Mouse (Mus musculus): Measurements from ENCODE around the gene Prpf40b. TPM values are rescaled to one million over a fixed set of nuclear protein-coding genes. Genes with fewer than 3 reads are reported as not detected.
A peak's percentile ranks its signal among the peaks of the same experiment; 100 is the strongest.

Prpf40b gene
- polyA plus RNA-seq, 1 experiment from 2014 or later = 42.0 TPM

- Histone ChIP-seq H3K4me3 (ENCODE audit: low read depth, low read length) (peak within 1 kb of the TSS; percentile 51), H3K9ac (replicated peaks; ENCODE audit: low read length) (peak within 1 kb of the TSS; percentile 70), H3K4me1 (ENCODE audit: control insufficient read depth, insufficient read depth, low read length) (no peaks in the 10 kb centered on the region), H3K4me2 (ENCODE audit: low read depth, low read length) (peak within 1 kb of the TSS; percentile 48), H3K9me3 (replicated peaks; ENCODE audit: control insufficient read depth, low read length) (no peaks in the 10 kb centered on the region), H3K36me3 (replicated peaks; ENCODE audit: control insufficient read depth, insufficient read depth, low read depth, low read length) (no peaks in the 10 kb centered on the region), H3K27me3 (ENCODE audit: control insufficient read depth, insufficient read depth, low read length) (no peaks in the 10 kb centered on the region), H3K27ac (replicated peaks; ENCODE audit: low read depth, low read length) (peak within 1 kb of the TSS; percentile 74)
- DNase-seq (ENCODE audit: low spot score) (peak; percentile 56), ATAC-seq (replicated peaks; ENCODE audit: insufficient number of reproducible peaks, low FRiP score, low TSS enrichment, low read depth) (peak; percentile 34)
- 1% methylated on average over 11 of the region's 17 CpGs for WGBS
These were observed 646 bp downstream of the Prpf40b start, which contains the start of gene Fam186b for GRCm38 (mm10) chr15:99295484-99295981. TSS of gene Fam186b (minus strand) at chr15:99295888.

- Histone ChIP-seq H3K27me3 (ENCODE audit: control insufficient read depth, insufficient read depth, low read length) (no peaks in the 10 kb centered on the region), H3K9me3 (replicated peaks; ENCODE audit: control insufficient read depth, low read length) (no peaks in the 10 kb centered on the region), H3K36me3 (replicated peaks; ENCODE audit: control insufficient read depth, insufficient read depth, low read depth, low read length) (no peaks in the 10 kb centered on the region), H3K4me2 (ENCODE audit: low read depth, low read length) (no peak overlapping the region), H3K27ac (replicated peaks; ENCODE audit: low read depth, low read length) (no peak overlapping the region), H3K4me1 (ENCODE audit: control insufficient read depth, insufficient read depth, low read length) (no peaks in the 10 kb centered on the region), H3K4me3 (ENCODE audit: low read depth, low read length) (no peak overlapping the region), H3K9ac (replicated peaks; ENCODE audit: low read length) (no peak overlapping the region)
- no peak for DNase-seq (ENCODE audit: low spot score)
- ATAC-seq (replicated peaks; ENCODE audit: insufficient number of reproducible peaks, low FRiP score, low TSS enrichment, low read depth) = no peak
- WGBS = 46% methylated on average over 5 of the region's 5 CpGs
These were observed 1.3 kb downstream of the Prpf40b start for GRCm38 (mm10) chr15:99296213-99296612.

GRCm38 (mm10) chr15:99307476-99307875 is 12.6 kb downstream of the Prpf40b start:
- peaks cover 34% of the 10 kb centered on the region for H3K36me3 ChIP-seq (replicated peaks; ENCODE audit: control insufficient read depth, insufficient read depth, low read depth, low read length)

GRCm38 (mm10) chr15:99309549-99309948 is 14.7 kb downstream of the Prpf40b start:
- DNase-seq (ENCODE audit: low spot score) (no peak), ATAC-seq (replicated peaks; ENCODE audit: insufficient number of reproducible peaks, low FRiP score, low TSS enrichment, low read depth) (no peak)
- Histone ChIP-seq H3K9me3 (replicated peaks; ENCODE audit: control insufficient read depth, low read length) (no peaks in the 10 kb centered on the region), H3K4me2 (ENCODE audit: low read depth, low read length) (no peak overlapping the region), H3K36me3 (replicated peaks; ENCODE audit: control insufficient read depth, insufficient read depth, low read depth, low read length) (peaks cover 37% of the 10 kb centered on the region), H3K4me3 (ENCODE audit: low read depth, low read length) (no peak overlapping the region), H3K4me1 (ENCODE audit: control insufficient read depth, insufficient read depth, low read length) (no peaks in the 10 kb centered on the region), H3K9ac (replicated peaks; ENCODE audit: low read length) (no peak overlapping the region), H3K27ac (replicated peaks; ENCODE audit: low read depth, low read length) (no peak overlapping the region), H3K27me3 (ENCODE audit: control insufficient read depth, insufficient read depth, low read length) (no peaks in the 10 kb centered on the region)
- WGBS = 90% methylated on average over 9 of the region's 9 CpGs

More at GRCm38 (mm10) chr15:99307476-99307875, 12.6 kb downstream of the Prpf40b start:
- H3K27me3 ChIP-seq (ENCODE audit: control insufficient read depth, insufficient read depth, low read length) = no peaks in the 10 kb centered on the region
- 86% methylated on average over 9 of the region's 9 CpGs for WGBS
- H3K9ac ChIP-seq (replicated peaks; ENCODE audit: low read length) = no peak overlapping the region
- H3K4me3 ChIP-seq (ENCODE audit: low read depth, low read length) = no peak overlapping the region
- H3K4me1 ChIP-seq (ENCODE audit: control insufficient read depth, insufficient read depth, low read length) = no peaks in the 10 kb centered on the region
- no peak overlapping the region for H3K27ac ChIP-seq (replicated peaks; ENCODE audit: low read depth, low read length)
- ATAC-seq (replicated peaks; ENCODE audit: insufficient number of reproducible peaks, low FRiP score, low TSS enrichment, low read depth) = no peak
- H3K4me2 ChIP-seq (ENCODE audit: low read depth, low read length) = no peak overlapping the region
- H3K9me3 ChIP-seq (replicated peaks; ENCODE audit: control insufficient read depth, low read length) = no peaks in the 10 kb centered on the region
- DNase-seq (ENCODE audit: low spot score) = no peak

GRCm38 (mm10) chr15:99310617-99311016 is 15.7 kb downstream of the Prpf40b start:
- Histone ChIP-seq H3K27ac (replicated peaks; ENCODE audit: low read depth, low read length) (no peak overlapping the region), H3K4me2 (ENCODE audit: low read depth, low read length) (no peak overlapping the region), H3K4me1 (ENCODE audit: control insufficient read depth, insufficient read depth, low read length) (no peaks in the 10 kb centered on the region), H3K9me3 (replicated peaks; ENCODE audit: control insufficient read depth, low read length) (no peaks in the 10 kb centered on the region), H3K9ac (replicated peaks; ENCODE audit: low read length) (no peak overlapping the region), H3K4me3 (ENCODE audit: low read depth, low read length) (no peak overlapping the region), H3K36me3 (replicated peaks; ENCODE audit: control insufficient read depth, insufficient read depth, low read depth, low read length) (peaks cover 29% of the 10 kb centered on the region), H3K27me3 (ENCODE audit: control insufficient read depth, insufficient read depth, low read length) (no peaks in the 10 kb centered on the region)
- ATAC-seq (replicated peaks; ENCODE audit: insufficient number of reproducible peaks, low FRiP score, low TSS enrichment, low read depth) (no peak), DNase-seq (ENCODE audit: low spot score) (no peak)
- WGBS = 89% methylated on average over 5 of the region's 5 CpGs

GRCm38 (mm10) chr15:99314891-99315290 is 20.0 kb downstream of the Prpf40b start:
- Histone ChIP-seq H3K27me3 (ENCODE audit: control insufficient read depth, insufficient read depth, low read length) (no peaks in the 10 kb centered on the region), H3K27ac (replicated peaks; ENCODE audit: low read depth, low read length) (no peak overlapping the region), H3K9me3 (replicated peaks; ENCODE audit: control insufficient read depth, low read length) (no peaks in the 10 kb centered on the region), H3K36me3 (replicated peaks; ENCODE audit: control insufficient read depth, insufficient read depth, low read depth, low read length) (peaks cover 4% of the 10 kb centered on the region), H3K4me2 (ENCODE audit: low read depth, low read length) (no peak overlapping the region), H3K9ac (replicated peaks; ENCODE audit: low read length) (no peak overlapping the region), H3K4me1 (ENCODE audit: control insufficient read depth, insufficient read depth, low read length) (no peaks in the 10 kb centered on the region), H3K4me3 (ENCODE audit: low read depth, low read length) (no peak overlapping the region)
- ATAC-seq (replicated peaks; ENCODE audit: insufficient number of reproducible peaks, low FRiP score, low TSS enrichment, low read depth) = no peak
- DNase-seq (ENCODE audit: low spot score) = no peak
- WGBS = 91% methylated on average over 16 of the region's 16 CpGs

GRCm38 (mm10) chr15:99316314-99317266 is 21.7 kb downstream of the Prpf40b start:
- H3K4me3 ChIP-seq (ENCODE audit: low read depth, low read length) = no peak overlapping the region
- DNase-seq (ENCODE audit: low spot score) (peak; percentile 82), ATAC-seq (replicated peaks; ENCODE audit: insufficient number of reproducible peaks, low FRiP score, low TSS enrichment, low read depth) (peak; percentile 58)
- peak overlapping the region; percentile 26; the same call in 1 of the 2 replicates for H3K9ac ChIP-seq (replicated peaks; ENCODE audit: low read length)
- H3K27ac ChIP-seq (replicated peaks; ENCODE audit: low read depth, low read length) = peak overlapping the region; percentile 52; the same call in 1 of the 2 replicates
- H3K9me3 ChIP-seq (replicated peaks; ENCODE audit: control insufficient read depth, low read length) = no peaks in the 10 kb centered on the region
- H3K36me3 ChIP-seq (replicated peaks; ENCODE audit: control insufficient read depth, insufficient read depth, low read depth, low read length) = peaks cover 10% of the 10 kb centered on the region
- H3K4me1 ChIP-seq (ENCODE audit: control insufficient read depth, insufficient read depth, low read length) = no peaks in the 10 kb centered on the region
- WGBS = 79% methylated on average over 16 of the region's 16 CpGs
- H3K27me3 ChIP-seq (ENCODE audit: control insufficient read depth, insufficient read depth, low read length) = no peaks in the 10 kb centered on the region
- no peak overlapping the region for H3K4me2 ChIP-seq (ENCODE audit: low read depth, low read length)

- H3K9me3 ChIP-seq (replicated peaks; ENCODE audit: control insufficient read depth, low read length) = no peaks in the 10 kb centered on the region
- no peak overlapping the region for H3K27ac ChIP-seq (replicated peaks; ENCODE audit: low read depth, low read length)
- no peak for ATAC-seq (replicated peaks; ENCODE audit: insufficient number of reproducible peaks, low FRiP score, low TSS enrichment, low read depth)
- no peak overlapping the region for H3K4me2 ChIP-seq (ENCODE audit: low read depth, low read length)
- H3K27me3 ChIP-seq (ENCODE audit: control insufficient read depth, insufficient read depth, low read length) = no peaks in the 10 kb centered on the region
- no peak overlapping the region for H3K4me3 ChIP-seq (ENCODE audit: low read depth, low read length)
- peaks cover 12% of the 10 kb centered on the region for H3K36me3 ChIP-seq (replicated peaks; ENCODE audit: control insufficient read depth, insufficient read depth, low read depth, low read length)
- no peak for DNase-seq (ENCODE audit: low spot score)
- 69% methylated on average over 2 of the region's 2 CpGs for WGBS
- no peak overlapping the region for H3K9ac ChIP-seq (replicated peaks; ENCODE audit: low read length)
- H3K4me1 ChIP-seq (ENCODE audit: control insufficient read depth, insufficient read depth, low read length) = no peaks in the 10 kb centered on the region
These were observed 22.4 kb downstream of the Prpf40b start for GRCm38 (mm10) chr15:99317267-99317651.

Data from embryonic facial prominence, embryonic 11.5 days (tissue).